Mouse (Mus musculus): ENCODE measurements at regions not wholly inside any gene's neighbourhood (a gene's known extent, or its start where the extent isn't known, plus 50 kb on each side); places are given as distances from the start of the nearest gene placed in this dataset.

GRCm38 (mm10) chr12:13815500-13815899 lies 336.4 kb downstream of the Fam84a start:
- no peak overlapping the region for H3K4me3 ChIP-seq (ENCODE audit: low read depth, low read length)

GRCm38 (mm10) chr12:13810155-13810515 lies 341.7 kb downstream of the Fam84a start:
- WGBS: 66% methylated on average over 2 of the region's 2 CpGs
- DNase-seq (ENCODE audit: low spot score): no peak
- Histone ChIP-seq H3K9me3 (ENCODE audit: control insufficient read depth, low read length) (no peaks in the 10 kb centered on the region), H3K9ac (ENCODE audit: low read length) (no peak overlapping the region), H3K27me3 (ENCODE audit: control insufficient read depth, insufficient read depth, low read length) (no peaks in the 10 kb centered on the region), H3K4me3 (ENCODE audit: low read depth, low read length) (no peak overlapping the region), H3K27ac (replicated peaks) (no peak overlapping the region), H3K4me2 (replicated peaks; ENCODE audit: low read depth) (no peak overlapping the region), H3K4me1 (replicated peaks; ENCODE audit: control insufficient read depth, insufficient read depth) (no peaks in the 10 kb centered on the region), H3K36me3 (ENCODE audit: control insufficient read depth, insufficient read depth, low read length) (no peaks in the 10 kb centered on the region)
- no peak for TF ChIP-seq EP300 (optimal IDR thresholded peaks at IDR 0.05)
- no peak for TF ChIP-seq CTCF (IDR thresholded peaks at IDR 0.05; ENCODE audit: low read depth)
- ATAC-seq (ENCODE audit: low FRiP score, low TSS enrichment): no peak

More at GRCm38 (mm10) chr12:13815500-13815899, 336.4 kb downstream of the Fam84a start:
- H3K4me1 ChIP-seq (replicated peaks; ENCODE audit: control insufficient read depth, insufficient read depth): no peaks in the 10 kb centered on the region
- H3K27me3 ChIP-seq (ENCODE audit: control insufficient read depth, insufficient read depth, low read length): no peaks in the 10 kb centered on the region
- no peaks in the 10 kb centered on the region for H3K9me3 ChIP-seq (ENCODE audit: control insufficient read depth, low read length)
- H3K9ac ChIP-seq (ENCODE audit: low read length): no peak overlapping the region
- H3K27ac ChIP-seq (replicated peaks): no peak overlapping the region
- WGBS: 66% methylated on average over 2 of the region's 2 CpGs
- H3K36me3 ChIP-seq (ENCODE audit: control insufficient read depth, insufficient read depth, low read length): no peaks in the 10 kb centered on the region
- TF ChIP-seq CTCF (IDR thresholded peaks at IDR 0.05; ENCODE audit: low read depth) (no peak), EP300 (optimal IDR thresholded peaks at IDR 0.05) (no peak)
- DNase-seq (ENCODE audit: low spot score) (no peak), ATAC-seq (ENCODE audit: low FRiP score, low TSS enrichment) (no peak)
- no peak overlapping the region for H3K4me2 ChIP-seq (replicated peaks; ENCODE audit: low read depth)

GRCm38 (mm10) chr12:13809291-13810154 lies 342.3 kb downstream of the Fam84a start:
- Histone ChIP-seq H3K27me3 (ENCODE audit: control insufficient read depth, insufficient read depth, low read length) (no peaks in the 10 kb centered on the region), H3K36me3 (ENCODE audit: control insufficient read depth, insufficient read depth, low read length) (no peaks in the 10 kb centered on the region), H3K27ac (replicated peaks) (no peak overlapping the region), H3K4me3 (ENCODE audit: low read depth, low read length) (no peak overlapping the region), H3K9ac (ENCODE audit: low read length) (no peak overlapping the region), H3K9me3 (ENCODE audit: control insufficient read depth, low read length) (no peaks in the 10 kb centered on the region), H3K4me2 (replicated peaks; ENCODE audit: low read depth) (no peak overlapping the region), H3K4me1 (replicated peaks; ENCODE audit: control insufficient read depth, insufficient read depth) (no peaks in the 10 kb centered on the region)
- 67% methylated on average over 6 of the region's 6 CpGs for WGBS
- DNase-seq (ENCODE audit: low spot score) (peak; percentile 74), ATAC-seq (ENCODE audit: low FRiP score, low TSS enrichment) (peak; percentile 98)
- TF ChIP-seq CTCF (IDR thresholded peaks at IDR 0.05; ENCODE audit: low read depth): no peak
- no peak for TF ChIP-seq EP300 (optimal IDR thresholded peaks at IDR 0.05)

GRCm38 (mm10) chr12:13779752-13780151 lies 372.1 kb downstream of the Fam84a start:
- no peak overlapping the region for H3K4me3 ChIP-seq (ENCODE audit: low read depth, low read length)
- no peaks in the 10 kb centered on the region for H3K36me3 ChIP-seq (ENCODE audit: control insufficient read depth, insufficient read depth, low read length)
- no peak for DNase-seq (ENCODE audit: low spot score)
- WGBS: 49% methylated on average over 2 of the region's 2 CpGs
- no peak overlapping the region for H3K27ac ChIP-seq (replicated peaks)
- no peaks in the 10 kb centered on the region for H3K4me1 ChIP-seq (replicated peaks; ENCODE audit: control insufficient read depth, insufficient read depth)
- no peaks in the 10 kb centered on the region for H3K27me3 ChIP-seq (ENCODE audit: control insufficient read depth, insufficient read depth, low read length)
- TF ChIP-seq EP300 (optimal IDR thresholded peaks at IDR 0.05): no peak
- no peak for TF ChIP-seq CTCF (IDR thresholded peaks at IDR 0.05; ENCODE audit: low read depth)
- H3K4me2 ChIP-seq (replicated peaks; ENCODE audit: low read depth): no peak overlapping the region
- no peak for ATAC-seq (ENCODE audit: low FRiP score, low TSS enrichment)
- H3K9ac ChIP-seq (ENCODE audit: low read length): no peak overlapping the region
- no peaks in the 10 kb centered on the region for H3K9me3 ChIP-seq (ENCODE audit: control insufficient read depth, low read length)

GRCm38 (mm10) chr12:13776687-13777086 lies 375.2 kb downstream of the Fam84a start:
- H3K4me3 ChIP-seq (ENCODE audit: low read depth, low read length): no peak overlapping the region
- WGBS: 69% methylated on average over 1 of the region's 1 CpGs
- ATAC-seq (ENCODE audit: low FRiP score, low TSS enrichment): no peak

GRCm38 (mm10) chr12:13769696-13770095 lies 382.2 kb downstream of the Fam84a start:
- WGBS: 90% methylated on average over 2 of the region's 2 CpGs
- TF ChIP-seq EP300 (optimal IDR thresholded peaks at IDR 0.05) (no peak), CTCF (IDR thresholded peaks at IDR 0.05; ENCODE audit: low read depth) (no peak)
- no peaks in the 10 kb centered on the region for H3K4me1 ChIP-seq (replicated peaks; ENCODE audit: control insufficient read depth, insufficient read depth)
- no peak for ATAC-seq (ENCODE audit: low FRiP score, low TSS enrichment)
- H3K9ac ChIP-seq (ENCODE audit: low read length): no peak overlapping the region
- no peaks in the 10 kb centered on the region for H3K9me3 ChIP-seq (ENCODE audit: control insufficient read depth, low read length)
- no peaks in the 10 kb centered on the region for H3K27me3 ChIP-seq (ENCODE audit: control insufficient read depth, insufficient read depth, low read length)
- no peak overlapping the region for H3K4me3 ChIP-seq (ENCODE audit: low read depth, low read length)
- H3K27ac ChIP-seq (replicated peaks): no peak overlapping the region
- no peak for DNase-seq (ENCODE audit: low spot score)
- H3K4me2 ChIP-seq (replicated peaks; ENCODE audit: low read depth): no peak overlapping the region
- no peaks in the 10 kb centered on the region for H3K36me3 ChIP-seq (ENCODE audit: control insufficient read depth, insufficient read depth, low read length)

More at GRCm38 (mm10) chr12:13776687-13777086, 375.2 kb downstream of the Fam84a start:
- no peaks in the 10 kb centered on the region for H3K36me3 ChIP-seq (ENCODE audit: control insufficient read depth, insufficient read depth, low read length)
- H3K9ac ChIP-seq (ENCODE audit: low read length): no peak overlapping the region
- H3K27ac ChIP-seq (replicated peaks): no peak overlapping the region
- H3K4me1 ChIP-seq (replicated peaks; ENCODE audit: control insufficient read depth, insufficient read depth): no peaks in the 10 kb centered on the region
- no peak for DNase-seq (ENCODE audit: low spot score)
- no peaks in the 10 kb centered on the region for H3K9me3 ChIP-seq (ENCODE audit: control insufficient read depth, low read length)
- H3K4me2 ChIP-seq (replicated peaks; ENCODE audit: low read depth): no peak overlapping the region
- H3K27me3 ChIP-seq (ENCODE audit: control insufficient read depth, insufficient read depth, low read length): no peaks in the 10 kb centered on the region
- TF ChIP-seq EP300 (optimal IDR thresholded peaks at IDR 0.05) (no peak), CTCF (IDR thresholded peaks at IDR 0.05; ENCODE audit: low read depth) (no peak)
